Mouse (Mus musculus): ENCODE data around the gene Fcgr4. TPM values are rescaled to one million over a fixed set of nuclear protein-coding genes. Genes with fewer than 3 reads are reported as not detected.
"Not testable (repeated sequence)": the region's sequence is repeated elsewhere in the genome, so short reads cannot be mapped to it uniquely, and the experiment has no call there.

Fcgr4 gene
- total RNA-seq, 1 experiment from 2014 or later = 1.6 TPM

- ATAC-seq (replicated peaks; ENCODE audit: low read depth, poor library complexity, severe bottlenecking) = no peak
Observed at GRCm38 (mm10) chr1:171046501-171046900, 27.8 kb downstream of the Fcgr4 start.

DNA sequence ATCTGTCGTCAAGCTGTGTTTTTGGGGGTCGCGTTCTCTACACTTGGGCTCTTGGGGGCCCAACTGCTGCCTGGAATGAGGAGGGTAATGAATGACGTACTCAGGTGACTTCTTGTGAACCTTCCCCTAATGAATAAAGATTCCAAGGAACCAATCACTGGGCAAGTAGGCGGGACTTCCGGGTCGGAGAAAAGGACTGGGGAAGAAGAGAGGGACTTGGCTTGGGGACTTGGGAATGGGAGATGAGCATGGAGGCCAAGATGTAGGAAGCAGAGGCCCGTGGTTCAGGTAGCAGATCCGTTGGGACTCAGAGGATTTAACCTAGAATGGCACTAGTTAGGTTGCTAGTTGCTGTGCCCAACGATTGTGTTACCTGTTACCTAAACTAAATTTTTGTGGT is 30.5 kb downstream of the Fcgr4 start:
- no peak for ATAC-seq (replicated peaks; ENCODE audit: low read depth, poor library complexity, severe bottlenecking)

- peak; percentile 36 for ATAC-seq (replicated peaks; ENCODE audit: low read depth, poor library complexity, severe bottlenecking)
Observed at GRCm38 (mm10) chr1:171050774-171051173, 32.1 kb downstream of the Fcgr4 start.

GRCm38 (mm10) chr1:171053305-171053704 is 34.6 kb downstream of the Fcgr4 start:
- no peak for ATAC-seq (replicated peaks; ENCODE audit: low read depth, poor library complexity, severe bottlenecking)

DNA sequence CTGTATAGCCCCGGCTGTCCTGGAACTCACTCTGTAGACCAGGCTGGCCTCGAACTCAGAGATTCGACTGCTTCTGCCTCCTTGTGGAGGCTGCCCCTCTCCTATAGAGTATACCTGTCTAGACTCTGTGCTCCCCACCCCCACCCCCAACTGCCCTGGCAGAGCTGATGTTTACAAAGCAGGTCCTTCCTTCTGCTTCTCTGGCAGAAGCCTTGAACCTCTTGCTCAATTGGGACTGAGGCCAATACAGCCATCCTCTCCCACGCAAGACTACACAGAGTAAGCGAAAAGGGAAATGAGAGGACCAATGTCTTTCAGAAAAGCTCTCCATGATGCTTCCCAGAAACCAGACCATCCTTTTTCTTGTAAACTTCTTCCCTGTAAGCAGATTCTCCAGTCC is 38.5 kb downstream of the Fcgr4 start:
- peak; percentile 46 for ATAC-seq (replicated peaks; ENCODE audit: low read depth, poor library complexity, severe bottlenecking)

- ATAC-seq (replicated peaks; ENCODE audit: low read depth, poor library complexity, severe bottlenecking) = peak; percentile 48
Observed at GRCm38 (mm10) chr1:171059203-171059602, 40.5 kb downstream of the Fcgr4 start.

GRCm38 (mm10) chr1:171060392-171060791 is 41.7 kb downstream of the Fcgr4 start:
- ATAC-seq (replicated peaks; ENCODE audit: low read depth, poor library complexity, severe bottlenecking) = no peak

DNA sequence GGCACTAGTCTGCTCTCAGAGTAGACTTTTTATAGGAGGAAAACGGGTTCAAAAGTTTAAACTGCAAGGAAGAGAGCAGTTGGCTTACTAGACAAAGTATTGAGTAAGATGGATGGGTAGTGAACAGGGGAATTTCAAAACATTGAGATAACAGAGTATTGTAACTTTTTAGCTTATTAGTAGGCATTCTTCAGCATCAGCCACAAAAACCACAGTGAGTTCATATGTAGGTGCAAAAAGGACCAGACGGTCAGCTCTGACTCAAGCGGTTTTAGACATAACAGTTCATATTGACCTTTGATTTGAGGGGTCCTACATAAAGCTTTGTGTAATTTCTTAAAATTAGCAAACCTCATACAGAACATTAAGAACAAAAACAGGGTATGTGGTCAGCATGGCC is 42.8 kb downstream of the Fcgr4 start:
- ATAC-seq (replicated peaks; ENCODE audit: low read depth, poor library complexity, severe bottlenecking) = no peak

DNA sequence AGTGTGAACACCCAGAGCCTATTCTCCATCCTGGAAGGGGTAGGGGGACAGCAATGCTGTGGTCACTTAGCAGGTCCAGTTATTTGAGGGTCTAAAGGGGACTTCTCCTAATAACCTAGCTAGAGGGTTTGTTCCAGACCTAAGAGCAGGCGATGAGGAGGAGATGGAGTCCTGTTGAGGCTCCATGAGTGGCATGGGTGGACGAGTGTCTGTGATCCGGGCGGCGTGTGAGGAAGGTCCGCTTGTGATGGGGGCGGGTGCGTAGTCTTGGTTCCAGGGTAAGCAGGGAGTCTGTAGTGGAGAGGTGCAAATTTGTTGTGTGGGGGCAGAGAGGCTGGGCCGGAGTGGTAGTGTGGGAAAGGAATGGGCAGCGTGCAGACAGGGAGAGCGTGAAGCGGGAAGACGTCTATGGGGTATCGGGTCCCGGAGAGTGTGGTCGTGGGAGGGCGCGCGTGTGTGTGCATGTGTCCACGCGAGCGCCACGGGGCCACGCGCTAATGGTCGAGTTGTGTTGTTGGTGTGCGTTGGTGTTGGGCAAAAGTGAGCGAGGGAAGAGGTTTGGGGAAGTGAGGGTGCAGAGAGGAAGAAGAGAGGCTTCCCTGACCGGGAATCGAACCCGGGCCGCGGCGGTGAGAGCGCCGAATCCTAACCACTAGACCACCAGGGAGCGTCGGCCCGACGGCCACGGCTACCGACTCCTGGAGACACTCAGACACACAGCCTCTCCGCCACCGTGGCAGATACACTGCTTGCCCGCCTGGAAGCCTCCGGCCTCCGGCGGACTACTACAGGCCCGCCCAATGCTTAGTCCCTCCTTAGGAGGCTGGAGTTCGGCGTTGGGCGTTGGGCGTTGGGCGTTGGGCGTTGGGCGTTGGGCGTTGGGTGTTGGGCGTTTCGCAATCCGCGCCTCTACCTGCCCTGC is 45.1 kb downstream of the Fcgr4 start:
- peak; percentile 44 for ATAC-seq (replicated peaks; ENCODE audit: low read depth, poor library complexity, severe bottlenecking)

DNA sequence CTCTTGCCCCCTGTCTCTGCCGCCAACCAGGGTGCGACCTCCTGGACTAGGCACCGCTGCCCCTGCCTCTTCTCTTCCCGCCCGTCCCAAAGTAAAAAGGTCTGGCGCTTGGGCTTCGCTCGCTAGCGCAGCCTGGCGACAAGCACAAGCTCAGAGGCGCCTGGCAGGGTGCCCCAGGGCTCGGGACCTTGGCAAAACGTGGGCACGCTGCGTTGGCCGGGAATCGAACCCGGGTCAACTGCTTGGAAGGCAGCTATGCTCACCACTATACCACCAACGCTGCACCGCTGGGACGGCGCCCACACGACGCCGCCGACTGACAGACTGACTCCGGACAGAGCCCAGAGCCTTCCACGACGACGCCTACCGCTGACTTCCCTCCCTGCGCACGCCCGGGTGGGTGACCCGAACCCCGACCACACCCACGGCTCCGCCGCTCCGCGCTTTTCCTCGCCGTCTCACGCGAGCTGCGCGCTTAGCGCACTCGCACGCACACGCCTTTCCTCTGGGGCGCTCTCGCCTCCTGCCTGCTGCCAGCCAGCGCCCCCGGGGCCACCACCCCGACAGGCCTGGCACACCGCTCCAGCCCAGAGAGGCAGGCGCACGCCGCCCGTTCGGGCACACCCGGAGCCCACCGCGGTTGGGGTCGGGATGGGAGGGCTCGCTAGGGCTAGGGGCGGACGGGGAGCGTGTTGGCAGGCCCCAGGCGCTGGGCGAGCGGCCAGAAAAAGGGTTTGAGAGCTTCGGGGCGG is 45.9 kb downstream of the Fcgr4 start, which contains the start of gene Fcgr3:
Fcgr3 (minus strand) TSS at position 445 of the 752 bp plus-strand sequence.
- ATAC-seq (replicated peaks; ENCODE audit: low read depth, poor library complexity, severe bottlenecking) = peak; percentile 37

- ATAC-seq (replicated peaks; ENCODE audit: low read depth, poor library complexity, severe bottlenecking) = peak; percentile 1; the same call in 1 of the 2 replicates
Observed at GRCm38 (mm10) chr1:171065243-171065587, 46.5 kb downstream of the Fcgr4 start.

GRCm38 (mm10) chr1:171065768-171066167 is 47.0 kb downstream of the Fcgr4 start:
- ATAC-seq (replicated peaks; ENCODE audit: low read depth, poor library complexity, severe bottlenecking) = not testable (repeated sequence)

DNA sequence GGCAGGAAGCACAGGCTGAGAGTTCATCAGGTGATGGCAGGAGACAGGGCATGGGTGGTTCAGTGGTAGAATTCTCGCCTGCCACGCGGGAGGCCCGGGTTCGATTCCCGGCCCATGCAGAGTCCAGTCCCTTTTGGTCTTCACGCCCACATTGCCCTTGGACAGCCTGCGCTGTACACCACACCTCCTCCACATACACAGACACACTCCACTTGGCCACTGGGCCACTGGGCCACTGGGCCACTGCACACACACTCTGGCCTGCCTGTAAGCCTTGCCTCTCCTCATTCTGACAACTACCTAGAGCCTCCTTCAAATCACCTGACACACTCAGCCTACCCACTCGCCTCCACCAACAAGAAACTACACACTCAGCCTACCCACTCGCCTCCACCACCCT is 47.9 kb downstream of the Fcgr4 start:
- ATAC-seq (replicated peaks; ENCODE audit: low read depth, poor library complexity, severe bottlenecking) = peak; percentile 9

DNA sequence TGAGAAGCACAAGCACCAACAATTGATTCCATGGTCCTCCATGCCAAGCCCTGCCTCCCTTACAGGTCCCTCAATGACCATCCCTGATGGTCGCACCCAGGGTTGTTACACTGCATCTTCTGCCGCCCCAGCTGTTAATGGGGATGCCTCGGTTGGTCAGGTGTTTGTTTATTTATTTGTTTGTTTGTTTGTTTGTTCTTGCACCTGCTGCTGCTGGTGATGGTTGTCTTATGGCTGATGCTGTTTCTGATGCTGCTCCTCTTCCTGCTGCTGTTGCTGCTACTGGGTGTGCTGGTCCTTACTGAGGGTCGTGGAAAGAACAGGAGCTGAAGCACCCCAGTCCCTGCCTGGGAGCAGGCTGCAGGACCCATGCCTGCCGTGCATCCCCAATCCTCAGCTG is 49.2 kb downstream of the Fcgr4 start:
- not testable (repeated sequence) for ATAC-seq (replicated peaks; ENCODE audit: low read depth, poor library complexity, severe bottlenecking)

DNA sequence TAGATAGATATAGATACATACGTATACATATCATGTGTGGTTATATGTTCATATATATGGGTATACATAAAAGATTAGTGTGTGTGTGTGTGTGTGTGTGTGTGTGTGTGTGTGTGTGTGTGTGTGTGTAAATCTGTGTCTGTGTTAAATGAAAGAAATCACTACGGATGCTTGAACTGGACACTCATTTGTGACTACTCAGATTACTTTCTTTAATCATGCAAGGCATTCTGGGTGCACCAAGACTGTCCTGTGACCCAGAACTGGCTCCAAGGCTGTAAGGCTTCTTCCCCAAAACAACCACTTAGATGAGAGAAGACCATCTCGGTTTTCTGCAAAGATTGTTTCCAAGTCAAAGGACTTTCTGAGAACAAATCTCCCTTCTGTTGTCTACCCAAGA is 50.8 kb downstream of the Fcgr4 start:
- ATAC-seq (replicated peaks; ENCODE audit: low read depth, poor library complexity, severe bottlenecking) = not testable (repeated sequence)

DNA sequence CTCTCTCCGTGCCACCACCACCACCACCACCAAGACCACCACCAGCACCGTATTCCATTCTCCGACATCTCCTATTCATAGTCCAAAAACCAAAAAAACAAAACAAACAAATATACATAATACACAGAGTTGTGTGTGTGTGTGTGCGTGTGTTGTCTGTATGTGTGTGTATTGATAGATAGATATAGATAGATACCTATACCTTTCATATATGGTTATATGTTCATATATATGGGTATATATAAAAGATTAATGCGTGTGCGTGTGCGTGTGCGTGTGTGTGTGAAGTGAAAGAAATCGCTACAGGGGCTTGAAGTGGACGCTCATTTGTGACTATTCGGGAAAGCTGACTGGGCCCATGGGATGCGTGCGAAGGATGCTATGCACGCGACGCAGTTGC is 52.2 kb downstream of the Fcgr4 start:
- not testable (repeated sequence) for ATAC-seq (replicated peaks; ENCODE audit: low read depth, poor library complexity, severe bottlenecking)

DNA sequence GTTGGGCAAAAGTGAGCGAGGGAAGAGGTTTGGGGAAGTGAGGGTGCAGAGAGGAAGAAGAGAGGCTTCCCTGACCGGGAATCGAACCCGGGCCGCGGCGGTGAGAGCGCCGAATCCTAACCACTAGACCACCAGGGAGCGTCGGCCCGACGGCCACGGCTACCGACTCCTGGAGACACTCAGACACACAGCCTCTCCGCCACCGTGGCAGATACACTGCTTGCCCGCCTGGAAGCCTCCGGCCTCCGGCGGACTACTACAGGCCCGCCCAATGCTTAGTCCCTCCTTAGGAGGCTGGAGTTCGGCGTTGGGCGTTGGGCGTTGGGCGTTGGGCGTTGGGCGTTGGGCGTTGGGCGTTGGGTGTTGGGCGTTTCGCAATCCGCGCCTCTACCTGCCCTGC is 53.0 kb downstream of the Fcgr4 start:
- peak; percentile 28 for ATAC-seq (replicated peaks; ENCODE audit: low read depth, poor library complexity, severe bottlenecking)

- ATAC-seq (replicated peaks; ENCODE audit: low read depth, poor library complexity, severe bottlenecking) = peak; percentile 22
Observed at GRCm38 (mm10) chr1:171072217-171072616, 53.5 kb downstream of the Fcgr4 start.

DNA sequence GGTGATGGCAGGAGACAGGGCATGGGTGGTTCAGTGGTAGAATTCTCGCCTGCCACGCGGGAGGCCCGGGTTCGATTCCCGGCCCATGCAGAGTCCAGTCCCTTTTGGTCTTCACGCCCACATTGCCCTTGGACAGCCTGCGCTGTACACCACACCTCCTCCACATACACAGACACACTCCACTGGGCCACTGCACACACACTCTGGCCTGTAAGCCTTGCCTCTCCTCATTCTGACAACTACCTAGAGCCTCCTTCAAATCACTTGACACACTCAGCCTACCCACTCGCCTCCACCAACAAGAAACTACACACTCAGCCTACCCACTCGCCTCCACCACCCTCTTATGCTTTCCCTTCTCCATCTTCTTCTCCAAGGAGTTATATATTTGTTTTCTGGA is 55.6 kb downstream of the Fcgr4 start:
- ATAC-seq (replicated peaks; ENCODE audit: low read depth, poor library complexity, severe bottlenecking) = peak; percentile 3; the same call in 1 of the 2 replicates

GRCm38 (mm10) chr1:171076176-171076575 is 57.5 kb downstream of the Fcgr4 start:
- not testable (repeated sequence) for ATAC-seq (replicated peaks; ENCODE audit: low read depth, poor library complexity, severe bottlenecking)

DNA sequence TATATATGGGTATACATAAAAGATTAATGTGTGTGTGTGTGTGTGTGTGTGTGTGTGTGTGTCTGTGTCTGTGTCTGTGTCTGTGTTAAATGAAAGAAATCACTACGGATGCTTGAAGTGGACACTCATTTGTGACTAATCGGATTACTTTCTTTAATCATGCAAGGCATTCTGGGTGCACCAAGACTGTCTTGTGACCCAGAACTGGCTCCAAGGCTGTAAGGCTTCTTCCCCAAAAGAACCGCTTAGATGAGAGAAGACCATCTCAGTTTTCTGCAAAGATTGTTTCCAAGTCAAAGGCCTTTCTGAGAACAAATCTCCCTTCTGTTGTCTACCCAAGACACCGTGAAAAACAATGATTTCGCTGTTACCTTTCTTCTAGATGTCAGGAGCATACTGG is 58.5 kb downstream of the Fcgr4 start:
- not testable (repeated sequence) for ATAC-seq (replicated peaks; ENCODE audit: low read depth, poor library complexity, severe bottlenecking)

All from common myeloid progenitor, adult 5-6 weeks (primary cell).